Mouse (Mus musculus) kidney, adult 11 months (tissue): ENCODE results near the gene Pde4dip.

Source experiments
- DNase-seq: peaks from one replicate; pipeline ENCODE4 v3.0.0; 2022

Gene Pde4dip

GRCm38 (mm10) chr3:97888168-97888901, at the start of gene Pde4dip:
Gene Pde4dip, minus strand, starts transcription at chr3:97888707.
- no peak for DNase-seq

- no peak for DNase-seq
Measured at GRCm38 (mm10) chr3:97937945-97938266, 49.4 kb upstream of the Pde4dip start.

GRCm38 (mm10) chr3:97937068-97937944, 48.8 kb upstream of the Pde4dip start:
- no peak for DNase-seq

- no peak for DNase-seq
Measured at GRCm38 (mm10) chr3:97934331-97935300, 46.1 kb upstream of the Pde4dip start.

GRCm38 (mm10) chr3:97933811-97934210, 45.3 kb upstream of the Pde4dip start:
- no peak for DNase-seq

- no peak for DNase-seq
Measured at GRCm38 (mm10) chr3:97933251-97933650, 44.7 kb upstream of the Pde4dip start.

- DNase-seq: no peak
Measured at GRCm38 (mm10) chr3:97932771-97933170, 44.3 kb upstream of the Pde4dip start.

GRCm38 (mm10) chr3:97932131-97932530, 43.6 kb upstream of the Pde4dip start:
- peak; percentile 8 for DNase-seq

- no peak for DNase-seq
Measured at GRCm38 (mm10) chr3:97931310-97931885, 42.9 kb upstream of the Pde4dip start.

- no peak for DNase-seq
Measured at GRCm38 (mm10) chr3:97930787-97931158, 42.3 kb upstream of the Pde4dip start.

- DNase-seq: no peak
Measured at GRCm38 (mm10) chr3:97930141-97930786, 41.8 kb upstream of the Pde4dip start.

- peak; percentile 34 for DNase-seq
Measured at GRCm38 (mm10) chr3:97928968-97929858, 40.7 kb upstream of the Pde4dip start.

- no peak for DNase-seq
Measured at GRCm38 (mm10) chr3:97927322-97927721, 38.8 kb upstream of the Pde4dip start.

GRCm38 (mm10) chr3:97925246-97925645, 36.7 kb upstream of the Pde4dip start:
- no peak for DNase-seq

GRCm38 (mm10) chr3:97918885-97919550, 30.5 kb upstream of the Pde4dip start:
- DNase-seq: no peak

- no peak for DNase-seq
Measured at GRCm38 (mm10) chr3:97915081-97915480, 26.6 kb upstream of the Pde4dip start.

- no peak for DNase-seq
Measured at GRCm38 (mm10) chr3:97911093-97911492, 22.6 kb upstream of the Pde4dip start.

GRCm38 (mm10) chr3:97909737-97910136, 21.2 kb upstream of the Pde4dip start:
- no peak for DNase-seq

- no peak for DNase-seq
Measured at GRCm38 (mm10) chr3:97901586-97901985, 13.1 kb upstream of the Pde4dip start.
